Mouse (Mus musculus): ENCODE measurements around the gene Moxd1. TPM values are rescaled to one million over a fixed set of nuclear protein-coding genes. Genes with fewer than 3 reads are reported as not detected.

The Moxd1 gene
- 29.5 and 29.8 TPM in 2 replicates for polyA plus RNA-seq (2015; fragmentation: Nextera tagmentation; extraction: Ambion mirVana)

DNA sequence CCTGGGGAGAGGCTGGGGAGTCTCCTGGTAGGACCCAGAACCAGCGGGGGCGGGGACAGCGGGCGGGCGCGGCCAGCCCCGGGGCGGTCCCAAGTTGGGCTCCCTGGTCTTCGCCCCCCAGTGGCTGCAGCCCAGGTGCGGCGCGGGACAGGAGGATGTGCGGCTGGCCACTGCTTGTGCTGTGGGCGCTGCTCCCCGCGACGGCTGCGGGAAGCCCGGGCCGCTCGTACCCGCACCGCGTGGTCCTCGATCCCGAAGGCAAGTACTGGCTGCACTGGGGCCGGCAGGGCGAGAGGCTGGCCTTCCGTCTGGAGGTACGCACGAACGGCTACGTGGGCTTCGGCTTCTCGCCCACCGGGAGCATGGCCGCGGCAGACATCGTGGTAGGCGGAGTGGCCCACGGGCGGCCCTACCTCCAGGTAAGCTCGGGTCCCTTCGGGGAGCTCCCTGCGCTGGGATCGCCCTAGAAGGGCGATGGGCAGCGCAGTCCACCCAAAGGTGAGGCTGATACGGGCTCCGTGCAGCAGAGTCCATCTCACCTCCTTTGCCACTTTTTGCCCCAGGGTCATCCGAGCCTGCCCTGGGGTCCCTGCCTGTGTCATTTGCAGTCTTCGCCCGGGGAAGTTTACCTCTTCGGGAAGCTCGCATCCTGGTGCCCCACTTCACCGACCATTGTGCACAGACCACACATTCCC, at the start of gene Moxd1:
Gene Moxd1, plus strand, starts transcription at position 69 of the 695 bp plus-strand sequence.
- Histone ChIP-seq H3K27ac (replicated peaks) (no peak within 1 kb of the TSS), H3K4me1 (peaks cover 20% of the 10 kb centered on the region), H3K36me3 (no peaks in the 10 kb centered on the region), H3K9ac (peak within 1 kb of the TSS; percentile 47), H3K9me3 (replicated peaks) (no peaks in the 10 kb centered on the region), H3K4me3 (replicated peaks) (peak within 1 kb of the TSS; percentile 53), H3K4me2 (replicated peaks) (peak within 1 kb of the TSS; percentile 96), H3K27me3 (peaks cover 29% of the 10 kb centered on the region)
- ATAC-seq (ENCODE audit: insufficient number of reproducible peaks, low FRiP score, low TSS enrichment, low read depth) = peak; percentile 60
- WGBS = 1% methylated on average over 56 of the region's 56 CpGs

DNA sequence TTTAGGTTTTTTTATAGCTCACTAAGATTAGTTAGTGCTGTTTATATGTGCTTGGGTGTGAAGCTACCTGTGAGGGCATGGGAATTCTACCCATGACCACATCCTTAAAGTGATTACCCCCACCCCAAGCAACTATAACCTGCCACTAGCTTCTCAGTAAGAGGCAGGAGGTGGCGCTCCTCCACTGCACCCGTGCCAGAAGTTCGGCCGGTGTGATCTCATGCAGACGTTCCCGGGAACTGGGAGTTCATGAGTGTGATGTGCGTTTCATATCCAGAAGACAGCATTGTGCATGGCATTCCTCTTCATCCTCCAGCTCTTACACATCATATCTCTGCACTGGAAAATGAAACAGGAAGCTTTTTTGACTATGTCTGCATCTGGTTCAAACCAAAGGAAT, 32.9 kb upstream of the Moxd1 start:
- Histone ChIP-seq H3K27me3 (no peaks in the 10 kb centered on the region), H3K9me3 (replicated peaks) (no peaks in the 10 kb centered on the region), H3K4me1 (peaks cover 5% of the 10 kb centered on the region; the same call in 1 of the 2 replicates), H3K4me3 (replicated peaks) (no peak overlapping the region), H3K9ac (no peak overlapping the region), H3K4me2 (replicated peaks) (no peak overlapping the region), H3K36me3 (peaks cover 20% of the 10 kb centered on the region; the same call in 1 of the 2 replicates), H3K27ac (replicated peaks) (no peak overlapping the region)
- 52% methylated on average over 7 of the region's 7 CpGs for WGBS
- no peak for ATAC-seq (ENCODE audit: insufficient number of reproducible peaks, low FRiP score, low TSS enrichment, low read depth)

DNA sequence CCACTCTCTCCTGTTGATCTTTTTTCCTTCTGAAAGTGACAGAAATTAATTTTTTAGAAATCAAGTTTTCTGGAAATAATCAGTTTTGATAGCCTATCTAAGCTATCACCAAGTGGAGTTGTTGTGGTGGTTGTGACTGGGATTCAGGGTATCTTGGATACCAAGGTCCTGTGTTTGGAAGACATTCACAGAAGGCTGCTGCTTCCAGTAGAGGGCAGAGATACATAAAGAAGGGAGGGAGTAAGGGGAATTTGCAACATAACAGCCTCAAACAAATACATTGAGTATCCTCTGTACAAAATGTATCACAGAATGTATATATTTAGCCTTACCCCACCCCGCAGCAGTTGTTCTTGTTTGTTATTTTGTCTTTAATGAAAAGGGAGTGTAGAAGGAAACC, 31.3 kb upstream of the Moxd1 start:
- no peaks in the 10 kb centered on the region for H3K9me3 ChIP-seq (replicated peaks)
- ATAC-seq (ENCODE audit: insufficient number of reproducible peaks, low FRiP score, low TSS enrichment, low read depth) = no peak
- 31% methylated on average over 1 of the region's 1 CpGs for WGBS
- H3K27me3 ChIP-seq = no peaks in the 10 kb centered on the region
- H3K4me1 ChIP-seq = peaks cover 5% of the 10 kb centered on the region; the same call in 1 of the 2 replicates
- H3K4me3 ChIP-seq (replicated peaks) = no peak overlapping the region
- H3K4me2 ChIP-seq (replicated peaks) = no peak overlapping the region
- no peak overlapping the region for H3K27ac ChIP-seq (replicated peaks)
- H3K36me3 ChIP-seq = peaks cover 9% of the 10 kb centered on the region; the same call in 1 of the 2 replicates
- no peak overlapping the region for H3K9ac ChIP-seq

DNA sequence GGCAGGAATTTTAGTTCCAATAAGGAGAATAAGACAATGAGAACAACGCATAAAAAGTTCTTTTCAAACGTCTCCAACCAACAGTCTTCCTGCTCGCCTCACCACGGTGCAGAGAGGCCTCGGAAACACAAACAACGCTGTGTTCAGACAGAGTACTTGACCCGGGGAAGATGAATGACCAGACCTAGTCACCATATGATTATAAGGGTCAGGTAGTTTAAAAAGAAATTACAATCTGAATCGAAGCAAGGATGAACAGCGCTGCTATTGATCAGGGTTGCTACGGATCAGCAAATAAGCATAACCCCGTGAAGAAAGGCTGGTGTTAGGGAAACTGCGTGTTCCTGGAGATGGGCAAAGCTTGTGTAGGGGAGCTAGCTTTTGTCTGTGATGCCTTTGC, 24.0 kb upstream of the Moxd1 start:
- Histone ChIP-seq H3K9me3 (replicated peaks) (no peaks in the 10 kb centered on the region), H3K36me3 (no peaks in the 10 kb centered on the region), H3K4me2 (replicated peaks) (no peak overlapping the region), H3K27me3 (no peaks in the 10 kb centered on the region), H3K27ac (replicated peaks) (no peak overlapping the region), H3K9ac (no peak overlapping the region), H3K4me3 (replicated peaks) (no peak overlapping the region), H3K4me1 (no peaks in the 10 kb centered on the region)
- 79% methylated on average over 12 of the region's 12 CpGs for WGBS
- no peak for ATAC-seq (ENCODE audit: insufficient number of reproducible peaks, low FRiP score, low TSS enrichment, low read depth)

DNA sequence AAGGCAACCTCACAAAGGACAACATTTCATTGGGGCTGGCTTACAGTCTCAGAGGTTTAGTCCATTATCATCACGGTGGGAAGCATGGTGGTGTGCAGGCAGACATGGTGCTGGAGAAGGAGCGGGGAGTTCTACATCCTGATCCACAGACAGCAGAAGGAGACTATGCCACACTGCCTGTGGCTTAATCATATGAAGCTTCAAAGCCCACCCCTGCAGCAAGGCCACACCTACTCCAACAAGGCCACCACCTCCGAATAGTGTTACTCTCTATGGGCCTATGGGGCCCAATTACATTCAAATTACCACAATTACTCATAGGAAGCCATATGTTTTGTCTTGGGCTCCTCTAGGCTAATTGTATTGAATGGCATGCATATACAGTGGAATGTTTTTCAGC, 23.2 kb upstream of the Moxd1 start:
- Histone ChIP-seq H3K27ac (replicated peaks) (no peak overlapping the region), H3K4me1 (no peaks in the 10 kb centered on the region), H3K4me2 (replicated peaks) (no peak overlapping the region), H3K4me3 (replicated peaks) (no peak overlapping the region), H3K27me3 (no peaks in the 10 kb centered on the region), H3K9me3 (replicated peaks) (no peaks in the 10 kb centered on the region), H3K36me3 (no peaks in the 10 kb centered on the region), H3K9ac (no peak overlapping the region)
- no peak for ATAC-seq (ENCODE audit: insufficient number of reproducible peaks, low FRiP score, low TSS enrichment, low read depth)
- 67% methylated on average over 3 of the region's 3 CpGs for WGBS

DNA sequence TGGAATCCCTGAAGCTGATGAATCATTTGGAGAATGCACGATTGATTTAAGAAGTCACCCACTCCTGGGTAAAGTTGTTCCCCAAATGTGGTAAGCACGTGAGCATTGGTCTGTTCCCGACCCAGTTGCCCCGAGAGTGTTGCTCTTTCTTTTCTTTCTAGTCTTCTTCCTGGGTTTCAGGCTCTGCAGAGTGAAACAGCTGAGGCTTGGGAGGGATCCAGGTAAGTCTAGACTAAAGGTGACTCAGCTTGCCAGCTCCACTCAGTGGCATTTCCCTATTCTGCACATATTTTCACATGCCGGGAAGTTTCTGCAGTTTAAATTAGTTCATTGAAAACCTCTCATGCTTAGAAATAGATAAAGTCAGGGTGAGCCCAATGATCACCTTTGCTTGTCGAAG, 13.2 kb upstream of the Moxd1 start:
- Histone ChIP-seq H3K9ac (no peak overlapping the region), H3K9me3 (replicated peaks) (no peaks in the 10 kb centered on the region), H3K4me2 (replicated peaks) (no peak overlapping the region), H3K4me1 (no peaks in the 10 kb centered on the region), H3K27ac (replicated peaks) (no peak overlapping the region), H3K4me3 (replicated peaks) (no peak overlapping the region), H3K36me3 (no peaks in the 10 kb centered on the region), H3K27me3 (no peaks in the 10 kb centered on the region)
- 75% methylated on average over 6 of the region's 6 CpGs for WGBS
- no peak for ATAC-seq (ENCODE audit: insufficient number of reproducible peaks, low FRiP score, low TSS enrichment, low read depth)

DNA sequence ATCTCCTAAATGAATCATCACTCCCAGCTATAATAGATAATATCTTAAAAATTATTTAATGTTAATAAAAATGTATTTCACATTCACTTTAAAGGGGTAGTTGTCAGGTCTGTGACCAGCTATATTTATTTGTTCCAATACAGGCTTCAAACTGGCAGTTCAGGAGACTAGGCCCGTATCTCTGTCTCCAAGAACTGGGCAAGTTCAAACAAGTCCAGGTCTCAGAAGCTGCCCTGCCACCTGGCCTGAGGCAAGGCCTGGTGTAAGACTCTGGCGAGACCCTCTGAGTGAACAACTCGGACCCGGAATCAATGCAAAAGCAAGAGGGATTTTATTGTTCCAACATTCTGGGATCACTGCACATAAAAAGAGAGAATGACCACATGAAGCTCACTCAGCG, 10.0 kb upstream of the Moxd1 start:
- Histone ChIP-seq H3K4me1 (no peaks in the 10 kb centered on the region), H3K4me2 (replicated peaks) (no peak overlapping the region), H3K9ac (no peak overlapping the region), H3K36me3 (no peaks in the 10 kb centered on the region), H3K27me3 (no peaks in the 10 kb centered on the region), H3K4me3 (replicated peaks) (no peak overlapping the region), H3K9me3 (replicated peaks) (no peaks in the 10 kb centered on the region), H3K27ac (replicated peaks) (no peak overlapping the region)
- no peak for ATAC-seq (ENCODE audit: insufficient number of reproducible peaks, low FRiP score, low TSS enrichment, low read depth)
- WGBS = 68% methylated on average over 5 of the region's 5 CpGs

DNA sequence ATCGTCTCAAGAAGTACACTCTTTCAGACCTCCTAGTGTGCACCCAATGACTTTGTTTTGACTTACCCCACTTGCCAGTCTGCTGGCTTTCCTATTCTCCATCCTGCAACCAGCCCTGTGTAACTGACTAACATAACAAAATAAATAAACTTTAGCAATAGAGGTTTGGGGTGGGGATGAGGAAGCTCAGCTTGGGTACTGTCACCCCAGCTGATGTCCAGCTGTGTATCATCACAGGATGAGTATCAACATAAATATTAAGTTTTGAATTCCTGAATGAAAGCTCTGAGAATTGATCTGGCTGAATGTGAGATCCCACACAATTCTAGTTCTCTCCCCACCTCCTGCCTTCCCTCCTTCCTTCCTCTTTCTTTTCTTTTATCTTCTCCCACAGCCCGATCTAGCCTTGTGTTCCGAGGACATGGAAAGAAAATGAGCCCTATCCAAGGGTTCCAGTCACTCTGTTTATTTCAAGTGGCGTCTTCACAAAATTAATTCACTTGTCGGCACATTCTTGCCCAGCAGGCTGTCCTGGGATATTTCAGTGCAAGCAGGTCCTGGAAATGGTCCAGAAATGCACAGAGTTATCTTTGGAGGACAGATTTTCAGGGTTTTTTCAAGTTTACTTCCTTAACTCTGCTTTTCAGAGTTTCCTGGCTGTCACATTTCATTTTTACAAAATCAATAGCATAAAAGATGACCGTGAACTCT, 5.6 kb upstream of the Moxd1 start:
- Histone ChIP-seq H3K36me3 (no peaks in the 10 kb centered on the region), H3K27me3 (peaks cover 7% of the 10 kb centered on the region), H3K9me3 (replicated peaks) (no peaks in the 10 kb centered on the region), H3K9ac (no peak overlapping the region), H3K4me1 (peaks cover 1% of the 10 kb centered on the region; the same call in 1 of the 2 replicates), H3K4me3 (replicated peaks) (no peak overlapping the region), H3K27ac (replicated peaks) (no peak overlapping the region), H3K4me2 (replicated peaks) (no peak overlapping the region)
- 49% methylated on average over 6 of the region's 6 CpGs for WGBS
- ATAC-seq (ENCODE audit: insufficient number of reproducible peaks, low FRiP score, low TSS enrichment, low read depth) = no peak

DNA sequence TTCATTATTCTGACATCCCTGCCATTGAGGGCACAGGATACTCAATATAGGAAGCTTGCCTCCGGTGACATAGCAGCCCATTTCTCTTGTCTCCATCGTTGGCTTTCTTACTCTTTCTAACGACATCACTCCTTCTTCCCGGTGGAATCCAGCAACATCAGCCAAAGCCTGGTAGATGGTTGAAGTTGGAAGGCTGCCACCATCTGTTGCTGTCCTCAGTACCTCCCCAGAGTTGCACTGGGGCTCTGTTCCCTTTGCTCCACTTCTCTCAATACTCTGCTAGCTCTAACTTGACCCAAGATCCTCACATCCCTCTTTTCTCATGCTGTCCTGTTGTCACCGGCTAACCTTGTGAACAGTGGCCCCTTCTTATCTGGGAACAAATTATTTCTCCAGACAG, 2.4 kb upstream of the Moxd1 start:
- Histone ChIP-seq H3K27ac (replicated peaks) (no peak overlapping the region), H3K9me3 (replicated peaks) (no peaks in the 10 kb centered on the region), H3K4me2 (replicated peaks) (no peak overlapping the region), H3K27me3 (peaks cover 29% of the 10 kb centered on the region), H3K9ac (no peak overlapping the region), H3K36me3 (no peaks in the 10 kb centered on the region), H3K4me1 (peaks cover 20% of the 10 kb centered on the region), H3K4me3 (replicated peaks) (no peak overlapping the region)
- 74% methylated on average over 5 of the region's 5 CpGs for WGBS
- no peak for ATAC-seq (ENCODE audit: insufficient number of reproducible peaks, low FRiP score, low TSS enrichment, low read depth)

DNA sequence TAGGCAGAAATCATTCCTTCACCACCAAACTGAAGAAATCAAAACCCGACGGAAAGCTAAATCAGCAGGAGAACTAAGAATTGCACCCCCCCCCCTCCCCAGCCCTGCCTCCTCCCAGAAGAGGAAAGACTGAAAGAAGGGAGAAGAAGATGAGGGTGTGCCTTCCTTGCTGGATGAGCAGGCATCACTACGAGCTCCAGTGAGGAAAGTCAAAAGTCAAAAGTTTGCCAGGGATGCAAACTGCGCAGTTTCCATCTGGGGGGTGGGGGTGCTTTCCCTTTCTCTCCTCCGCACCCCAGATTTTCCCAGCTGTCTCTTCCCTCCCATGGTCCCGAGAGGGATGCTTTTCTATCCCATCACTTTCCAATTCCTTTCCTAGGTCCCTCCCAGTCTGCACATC, 406 bp upstream of the Moxd1 start:
- Histone ChIP-seq H3K4me2 (replicated peaks) (peak overlapping the region; percentile 96), H3K4me1 (peaks cover 20% of the 10 kb centered on the region), H3K27me3 (peaks cover 29% of the 10 kb centered on the region), H3K36me3 (no peaks in the 10 kb centered on the region), H3K4me3 (replicated peaks) (peak overlapping the region; percentile 53), H3K9me3 (replicated peaks) (no peaks in the 10 kb centered on the region), H3K27ac (replicated peaks) (no peak overlapping the region), H3K9ac (no peak overlapping the region)
- 7% methylated on average over 6 of the region's 6 CpGs for WGBS
- ATAC-seq (ENCODE audit: insufficient number of reproducible peaks, low FRiP score, low TSS enrichment, low read depth) = no peak

DNA sequence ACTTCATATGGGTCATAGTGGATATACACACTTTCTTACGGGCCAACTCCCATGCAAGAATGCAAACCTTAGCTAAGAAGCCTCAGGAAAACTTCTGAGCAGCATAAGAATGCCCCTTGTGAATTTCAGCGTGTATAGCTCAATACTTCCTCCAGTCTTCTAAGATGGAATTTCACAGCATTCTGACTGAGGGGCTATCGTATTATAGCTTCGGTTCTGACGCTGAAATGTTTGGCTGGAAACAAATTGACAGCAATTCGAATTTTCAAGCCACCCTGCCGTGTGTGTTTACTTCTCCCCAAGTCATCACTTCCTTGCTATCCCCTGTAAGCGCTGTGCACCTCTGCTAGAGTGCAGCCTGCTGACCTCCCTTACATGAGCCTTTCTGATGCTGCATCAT, 1.3 kb downstream of the Moxd1 start:
- WGBS = 21% methylated on average over 8 of the region's 8 CpGs

More for the DNA sequence above, 1.3 kb downstream of the Moxd1 start:
- no peak for ATAC-seq (ENCODE audit: insufficient number of reproducible peaks, low FRiP score, low TSS enrichment, low read depth)
- Histone ChIP-seq H3K4me3 (replicated peaks) (peak overlapping the region; percentile 53), H3K27me3 (peaks cover 29% of the 10 kb centered on the region), H3K4me1 (peaks cover 20% of the 10 kb centered on the region), H3K9ac (no peak overlapping the region), H3K9me3 (replicated peaks) (no peaks in the 10 kb centered on the region), H3K36me3 (no peaks in the 10 kb centered on the region), H3K27ac (replicated peaks) (no peak overlapping the region), H3K4me2 (replicated peaks) (peak overlapping the region; percentile 96)

All from embryonic facial prominence, embryonic 15.5 days (tissue).